Mouse (Mus musculus) brain, embryonic 14.5 days (tissue): Measurements from ENCODE around the gene Alx3.

Experiments
- CTCF ChIP-seq: fragments of 200-500 bp; IDR thresholded peaks from 2 replicates; pipeline ENCODE4 v1.5.1; 2012; ENCODE audit warnings: inconsistent platforms, mild to moderate bottlenecking, moderate library complexity, borderline replicate concordance; ENCODE audit not compliant: insufficient read depth, insufficient read length; ENCODE audit errors: extremely low read depth
- POLR2A ChIP-seq: fragments of 200-500 bp; IDR thresholded peaks from 2 replicates; pipeline ENCODE4 v1.6.1; 2012; ENCODE audit warnings: mild to moderate bottlenecking, inconsistent platforms, borderline replicate concordance; ENCODE audit not compliant: poor library complexity, insufficient read depth, insufficient read length, severe bottlenecking; ENCODE audit errors: extremely low read depth

DNA sequence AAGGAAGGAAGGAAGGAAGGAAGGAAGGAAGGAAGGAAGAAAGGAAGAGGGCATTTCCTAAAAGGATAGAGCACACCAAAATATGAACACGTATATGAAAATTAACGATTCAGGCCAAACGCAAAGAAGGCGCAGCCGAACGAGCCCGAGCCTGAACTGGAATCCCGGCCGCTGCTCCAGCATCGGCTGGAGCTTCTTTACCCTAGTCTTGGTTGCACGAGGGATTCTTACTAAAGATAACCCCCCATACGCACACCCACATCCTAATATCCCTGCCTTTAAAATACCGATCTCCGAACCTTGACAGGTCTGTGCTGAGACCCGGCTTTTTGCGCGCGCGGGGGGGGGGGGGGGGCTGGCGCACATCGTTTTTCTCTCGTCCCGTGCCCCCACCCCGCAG is 2.3 kb downstream of the Alx3 start:
- TF ChIP-seq CTCF (no peak), POLR2A (no peak)
